Mouse (Mus musculus) ES-Bruce4 (cell line): ENCODE results near the gene Folr1. TPM values are rescaled to one million over a fixed set of nuclear protein-coding genes. Genes with fewer than 3 reads are reported as not detected.

ENCODE experiments used
- H3K27ac ChIP-seq: 2 replicates; pipeline ENCODE4 v1.5.1; 2012; ENCODE audit warnings: low read length, inconsistent platforms; ENCODE audit not compliant: insufficient read depth
- H3K27me3 ChIP-seq: 2 replicates; pipeline ENCODE4 v1.6.1; 2012; ENCODE audit warnings: mild to moderate bottlenecking, low read length, inconsistent platforms; ENCODE audit not compliant: control insufficient read depth, poor library complexity, insufficient read depth, severe bottlenecking
- H3K36me3 ChIP-seq: 2 replicates; pipeline ENCODE4 v1.6.1; 2012; ENCODE audit warnings: inconsistent platforms, mild to moderate bottlenecking, low read length, moderate library complexity; ENCODE audit not compliant: control insufficient read depth, poor library complexity, insufficient read depth, severe bottlenecking
- H3K4me1 ChIP-seq: one replicate; pipeline ENCODE4 v1.8.1; 2011; ENCODE audit warnings: low read length; ENCODE audit not compliant: control insufficient read depth, insufficient read depth
- H3K4me3 ChIP-seq: 2 replicates; pipeline ENCODE4 v1.5.1; 2011; ENCODE audit warnings: low read depth, mild to moderate bottlenecking, low read length
- H3K9ac ChIP-seq: 2 replicates; pipeline ENCODE4 v1.6.1; 2012; ENCODE audit warnings: low read depth, mild to moderate bottlenecking, inconsistent platforms; ENCODE audit not compliant: poor library complexity, severe bottlenecking
- H3K9me3 ChIP-seq: replicated peaks from 2 replicates; pipeline ENCODE4 v1.6.1; 2012; ENCODE audit warnings: mild to moderate bottlenecking, low read length, inconsistent platforms; ENCODE audit not compliant: control insufficient read depth, poor library complexity, insufficient read depth, severe bottlenecking
- CTCF ChIP-seq: IDR thresholded peaks from one replicate; pipeline ENCODE4 v1.8.1; 2011; ENCODE audit warnings: low read depth, low read length
- EP300 ChIP-seq: IDR thresholded peaks from 2 replicates; pipeline ENCODE4 v1.6.1; 2011; ENCODE audit warnings: low read depth, low read length; ENCODE audit not compliant: insufficient read depth
- POLR2A ChIP-seq: IDR thresholded peaks from one replicate; pipeline ENCODE4 v1.8.1; 2011; ENCODE audit warnings: low read length; ENCODE audit not compliant: insufficient read depth
- polyA plus RNA-seq: library from polyadenylated mRNA; stranded (reverse); fragments of >200 nt; gene quantifications from 2 replicates; pipeline ENCODE4 v1.2.4, GENCODE M21; 2011; ENCODE audit warnings: low read depth; ENCODE audit not compliant: missing spikeins, insufficient read depth, insufficient read length

Gene Folr1
- polyA plus RNA-seq, 1 experiment, result 54.6 TPM

DNA sequence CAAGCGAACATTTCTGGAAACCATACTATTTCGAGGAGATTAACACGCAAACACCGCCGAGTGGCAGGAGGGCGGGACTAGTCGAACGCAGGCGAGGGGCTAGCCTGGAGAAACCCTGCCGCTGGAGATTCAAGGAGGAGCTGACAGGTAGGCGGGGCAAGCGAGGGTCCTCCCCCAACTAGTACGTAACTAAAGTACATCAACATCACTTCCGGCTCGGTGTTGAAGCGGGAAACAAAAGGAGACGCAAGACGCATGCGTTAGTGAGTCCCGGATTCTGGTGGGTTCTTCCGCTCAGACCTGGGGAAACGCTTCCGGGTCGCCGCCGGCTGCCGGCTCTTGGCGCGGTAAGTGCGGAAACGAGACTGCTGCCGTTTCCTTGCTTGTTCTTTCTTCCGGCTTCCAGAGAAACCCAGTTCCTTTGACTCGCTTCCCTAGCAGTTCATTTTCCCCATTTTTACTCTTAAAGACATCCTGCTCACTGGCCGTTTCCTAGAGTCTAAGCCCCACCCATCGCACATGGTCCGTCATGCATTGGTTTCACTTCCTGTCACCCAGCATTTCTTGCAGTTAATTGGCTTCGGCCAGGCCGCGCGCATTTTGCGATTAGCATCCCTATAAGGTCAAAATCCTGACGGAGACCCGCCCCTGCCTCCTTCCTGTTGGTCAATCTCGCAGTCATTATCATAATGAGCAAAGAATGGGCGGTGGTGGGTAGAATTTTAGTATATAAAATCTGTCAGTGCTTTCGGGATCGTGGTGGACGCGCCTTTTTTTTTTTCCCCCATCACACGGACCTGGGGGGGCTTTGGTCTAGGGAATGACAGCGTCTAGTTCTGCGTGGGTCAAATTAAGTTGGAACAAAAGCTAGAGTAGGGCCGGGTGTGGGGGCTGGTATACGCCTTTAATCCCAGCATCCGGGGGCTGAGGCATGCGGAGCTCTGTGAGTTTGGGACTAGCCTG is 25.8 kb upstream of the Folr1 start:
- no peaks in the 10 kb centered on the region for H3K9me3 ChIP-seq
- no peaks in the 10 kb centered on the region for H3K27me3 ChIP-seq
- H3K36me3 ChIP-seq, result peaks cover 12% of the 10 kb centered on the region
- no peaks in the 10 kb centered on the region for H3K4me1 ChIP-seq
- peak overlapping the region; percentile 72 for H3K9ac ChIP-seq
- H3K4me3 ChIP-seq, result peak overlapping the region; percentile 79
- H3K27ac ChIP-seq, result peak overlapping the region; percentile 76
- peak; percentile 91 for TF ChIP-seq POLR2A
- TF ChIP-seq EP300, result no peak

DNA sequence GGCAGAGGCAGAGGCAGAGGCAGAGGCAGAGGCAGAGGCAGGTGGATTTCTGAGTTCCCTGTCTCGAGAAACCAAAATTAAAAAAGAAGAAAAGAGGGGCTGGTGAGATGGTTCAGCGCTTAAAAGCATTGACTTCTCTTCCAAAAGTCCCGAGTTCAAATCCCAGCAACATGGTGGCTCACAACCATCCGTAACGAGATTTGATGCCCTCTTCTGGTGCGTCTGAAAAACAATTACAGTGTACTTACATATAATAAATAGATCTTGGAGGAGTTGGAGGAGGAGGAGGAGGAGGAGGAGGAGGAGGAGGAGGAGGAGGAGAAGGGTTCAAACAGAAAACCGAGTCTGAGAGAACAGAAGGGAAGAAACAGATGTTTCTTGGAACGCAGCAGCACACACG is 25.1 kb upstream of the Folr1 start:
- Histone ChIP-seq H3K9ac (peak overlapping the region; percentile 39), H3K36me3 (peaks cover 12% of the 10 kb centered on the region), H3K27me3 (no peaks in the 10 kb centered on the region), H3K4me3 (peak overlapping the region; percentile 79), H3K9me3 (no peaks in the 10 kb centered on the region), H3K4me1 (no peaks in the 10 kb centered on the region), H3K27ac (no peak overlapping the region)
- TF ChIP-seq CTCF (no peak), POLR2A (no peak), EP300 (no peak)

GRCm38 (mm10) chr7:101888460-101888859 is 17.9 kb upstream of the Folr1 start:
- Histone ChIP-seq H3K36me3 (no peaks in the 10 kb centered on the region), H3K27ac (no peak overlapping the region), H3K27me3 (no peaks in the 10 kb centered on the region), H3K9ac (no peak overlapping the region), H3K4me3 (no peak overlapping the region), H3K4me1 (no peaks in the 10 kb centered on the region), H3K9me3 (no peaks in the 10 kb centered on the region)
- no peak for TF ChIP-seq EP300
- no peak for TF ChIP-seq POLR2A
- no peak for TF ChIP-seq CTCF

DNA sequence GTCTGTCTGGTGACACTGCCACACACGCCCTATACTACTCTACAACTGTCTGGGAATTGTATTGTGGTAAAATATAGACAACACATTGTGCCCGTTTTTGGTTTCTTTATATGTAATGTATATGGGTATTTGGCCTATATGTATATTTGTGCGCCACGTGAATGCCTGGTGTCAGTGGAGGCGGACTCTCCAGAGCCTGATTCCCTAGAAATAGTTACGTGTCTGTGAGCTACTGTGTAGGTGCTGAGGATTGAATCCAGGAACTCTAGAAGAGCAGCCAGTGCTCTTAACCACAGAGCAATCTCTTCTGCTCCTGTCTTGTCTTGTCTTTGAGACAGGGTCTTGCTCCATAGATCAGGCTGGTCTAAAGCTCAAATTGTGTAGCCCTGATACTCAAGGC is 15.7 kb upstream of the Folr1 start:
- Histone ChIP-seq H3K27me3 (no peaks in the 10 kb centered on the region), H3K9ac (no peak overlapping the region), H3K4me1 (no peaks in the 10 kb centered on the region), H3K4me3 (no peak overlapping the region), H3K9me3 (no peaks in the 10 kb centered on the region), H3K27ac (no peak overlapping the region), H3K36me3 (no peaks in the 10 kb centered on the region)
- TF ChIP-seq EP300, result no peak

GRCm38 (mm10) chr7:101884160-101884559 is 13.6 kb upstream of the Folr1 start:
- Histone ChIP-seq H3K36me3 (no peaks in the 10 kb centered on the region), H3K27me3 (no peaks in the 10 kb centered on the region), H3K27ac (no peak overlapping the region), H3K9me3 (no peaks in the 10 kb centered on the region), H3K9ac (no peak overlapping the region), H3K4me3 (no peak overlapping the region), H3K4me1 (no peaks in the 10 kb centered on the region)
- no peak for TF ChIP-seq CTCF
- TF ChIP-seq POLR2A, result no peak
- no peak for TF ChIP-seq EP300

GRCm38 (mm10) chr7:101882413-101883154 is 12.0 kb upstream of the Folr1 start:
- TF ChIP-seq CTCF (no peak), EP300 (no peak), POLR2A (no peak)
- Histone ChIP-seq H3K27me3 (no peaks in the 10 kb centered on the region), H3K9me3 (no peaks in the 10 kb centered on the region), H3K9ac (no peak overlapping the region), H3K4me3 (no peak overlapping the region), H3K27ac (no peak overlapping the region), H3K36me3 (no peaks in the 10 kb centered on the region), H3K4me1 (no peaks in the 10 kb centered on the region)
